Mouse (Mus musculus) lung, postnatal 36 days (tissue): ENCODE results near the gene Gabrb1.

Source experiments
- DNase-seq: peaks from one replicate; pipeline ENCODE4 v3.0.0; 2022; ENCODE audit warnings: mixed read lengths

Gabrb1 gene

DNA sequence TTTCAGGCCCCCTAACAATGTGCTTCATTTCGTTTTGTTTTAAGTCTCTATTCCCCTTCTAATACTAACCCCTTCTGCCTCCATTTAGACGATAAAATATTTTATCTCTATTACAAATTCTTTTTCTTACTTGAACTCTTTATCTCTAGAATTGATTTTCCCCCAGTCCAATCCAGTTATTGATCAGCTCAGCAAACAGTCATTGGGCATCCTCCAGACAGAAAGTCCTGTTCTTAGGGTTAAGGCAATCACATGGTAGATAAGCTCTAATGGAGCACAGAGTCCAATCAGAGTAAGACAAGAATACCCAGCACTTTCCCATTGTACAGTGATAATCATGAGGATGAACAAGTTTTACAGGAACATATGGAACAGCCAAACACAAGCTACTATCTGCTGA lies 172.4 kb downstream of the Gabrb1 start:
- no peak for DNase-seq

DNA sequence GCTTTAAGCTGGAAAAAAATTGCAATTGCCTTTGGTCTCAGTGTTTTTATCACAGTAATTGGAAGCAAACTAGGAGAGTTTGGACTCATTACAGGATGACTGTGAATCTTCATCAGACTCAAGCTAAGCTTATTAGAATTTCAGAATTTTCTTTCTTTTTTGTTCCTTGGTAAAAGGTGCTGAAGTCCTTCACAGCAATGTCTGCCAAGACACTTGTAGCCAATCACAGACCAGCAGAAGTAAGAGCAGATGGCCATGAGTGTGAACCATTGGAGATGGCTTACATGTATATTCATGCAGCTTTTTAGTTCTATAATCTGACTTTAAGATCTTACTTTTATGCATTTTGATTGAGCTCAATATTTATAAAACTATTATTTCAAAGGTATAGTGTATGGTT lies 184.3 kb downstream of the Gabrb1 start:
- no peak for DNase-seq

DNA sequence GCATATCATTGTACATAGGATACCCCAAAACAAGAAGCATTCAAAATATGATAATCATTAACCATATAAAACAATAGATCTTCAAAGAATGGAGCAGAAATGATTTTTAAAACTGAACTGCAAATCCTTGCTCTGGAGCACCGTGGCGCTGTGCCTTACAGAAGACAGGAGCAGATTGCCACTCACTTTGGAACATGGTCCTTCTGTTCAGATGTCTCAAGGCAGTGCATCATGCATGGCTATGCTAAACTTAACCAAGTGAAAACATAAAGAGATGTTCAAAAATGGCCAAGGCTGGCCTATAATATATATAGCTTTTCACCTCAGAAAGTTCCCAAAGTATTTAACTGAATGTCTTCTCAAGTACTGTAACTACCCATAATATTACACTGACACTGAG lies 240.3 kb downstream of the Gabrb1 start:
- no peak for DNase-seq

DNA sequence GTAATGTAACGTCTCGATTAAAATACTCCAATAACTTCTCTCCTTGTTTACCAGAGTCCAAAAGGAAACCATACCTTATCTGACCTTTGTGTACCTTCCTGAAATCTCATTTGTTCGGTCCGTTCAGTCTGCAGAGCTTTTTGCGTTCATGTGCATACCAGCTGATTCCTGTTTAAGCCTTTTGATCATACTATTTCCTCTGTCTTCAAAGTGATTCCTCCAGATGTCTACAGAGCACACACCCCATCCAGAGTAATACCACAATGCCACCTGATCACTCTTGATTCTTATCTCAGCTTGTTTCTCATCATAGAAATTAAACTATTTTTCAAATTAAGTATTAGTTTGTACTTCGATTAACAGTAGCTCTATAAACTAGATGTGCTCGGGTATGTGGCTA lies 245.5 kb downstream of the Gabrb1 start:
- DNase-seq = no peak

DNA sequence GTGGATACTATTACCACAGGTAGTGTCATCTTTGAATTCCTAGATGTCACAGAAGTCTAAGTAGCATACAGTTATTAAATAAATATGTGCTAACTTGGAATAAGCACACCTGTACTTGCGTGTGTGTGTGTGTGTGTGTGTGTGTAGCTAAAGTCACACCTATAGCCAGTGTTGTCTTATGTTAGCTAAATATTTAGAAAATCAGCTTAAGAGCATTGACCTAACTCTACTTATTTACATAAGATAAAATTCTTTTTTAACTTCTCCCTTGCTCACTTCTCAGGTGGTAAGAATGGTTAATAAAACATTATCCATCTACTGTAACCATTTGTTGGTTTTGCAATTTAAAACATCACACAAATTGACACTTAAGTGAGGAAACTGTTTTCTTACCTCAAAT lies 256.1 kb downstream of the Gabrb1 start:
- DNase-seq = no peak

- DNase-seq = no peak
These were observed 257.8 kb downstream of the Gabrb1 start for GRCm38 (mm10) chr5:71915711-71916110.

DNA sequence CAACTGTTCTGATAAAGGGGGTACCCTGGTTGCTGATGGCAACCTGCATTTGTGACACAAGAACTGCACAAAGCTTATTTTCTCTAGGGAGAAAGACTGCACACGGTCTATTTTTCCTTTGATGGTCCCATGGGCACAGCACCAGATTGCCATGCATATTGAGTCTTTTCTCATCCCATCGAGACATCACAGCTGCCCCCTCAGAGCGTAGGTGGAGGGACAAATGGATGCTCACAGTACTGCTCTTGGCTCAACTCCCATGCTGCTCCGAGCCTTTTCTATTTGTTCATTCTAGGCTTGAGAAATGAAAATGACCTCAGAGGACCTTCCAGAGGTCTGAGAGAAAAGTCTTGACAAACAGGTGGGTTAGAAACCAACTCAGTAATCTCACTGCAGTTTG lies 259.3 kb downstream of the Gabrb1 start:
- no peak for DNase-seq

DNA sequence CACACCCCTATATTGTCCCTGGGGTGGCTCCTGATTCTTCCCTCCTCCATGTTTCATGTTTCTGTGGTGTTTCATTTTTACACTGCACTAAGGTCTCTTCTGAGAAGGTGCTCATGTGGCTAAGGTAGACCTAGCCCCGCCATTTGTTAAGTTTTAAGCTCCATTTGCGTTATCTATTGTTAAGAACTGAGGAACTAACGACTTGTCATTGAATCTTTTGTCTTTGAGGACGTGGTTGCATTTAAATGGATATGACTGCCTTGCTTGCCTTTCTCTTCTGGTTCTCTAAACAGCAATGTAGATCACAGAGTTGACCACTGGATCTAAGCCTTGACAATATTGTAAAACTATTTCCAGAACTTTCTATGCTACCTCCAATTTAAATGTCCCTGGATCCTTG lies 265.7 kb downstream of the Gabrb1 start:
- DNase-seq = no peak

DNA sequence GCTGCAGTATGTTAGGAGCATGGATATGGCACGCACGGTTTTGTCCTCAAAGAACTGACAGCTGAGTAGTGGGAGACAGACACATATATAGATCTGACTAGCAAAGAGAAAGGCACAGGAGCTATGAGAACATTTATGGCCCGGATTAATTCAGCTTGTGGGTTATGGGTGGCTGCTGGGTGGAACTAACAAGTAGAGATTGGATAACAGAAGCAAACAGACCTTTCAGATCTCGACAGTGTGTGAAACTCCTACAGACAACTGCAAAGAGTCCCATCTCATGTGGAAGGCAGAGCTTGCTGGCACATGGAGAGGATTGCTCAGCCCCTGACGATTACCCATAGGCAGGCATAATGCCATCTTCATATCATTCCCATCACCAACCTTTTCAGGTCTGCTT lies 268.4 kb downstream of the Gabrb1 start:
- no peak for DNase-seq

GRCm38 (mm10) chr5:71930036-71930435 lies 272.1 kb downstream of the Gabrb1 start:
- DNase-seq = no peak

GRCm38 (mm10) chr5:71951398-71951797 lies 293.5 kb downstream of the Gabrb1 start:
- DNase-seq = no peak

- no peak for DNase-seq
These were observed 297.3 kb downstream of the Gabrb1 start for GRCm38 (mm10) chr5:71955070-71955685.

- no peak for DNase-seq
These were observed 307.0 kb downstream of the Gabrb1 start for GRCm38 (mm10) chr5:71964876-71965432.

- no peak for DNase-seq
These were observed 307.6 kb downstream of the Gabrb1 start for GRCm38 (mm10) chr5:71965529-71965928.

GRCm38 (mm10) chr5:71970140-71970800 lies 312.4 kb downstream of the Gabrb1 start:
- DNase-seq = no peak

GRCm38 (mm10) chr5:71972831-71973230 lies 314.9 kb downstream of the Gabrb1 start:
- no peak for DNase-seq

- no peak for DNase-seq
These were observed 318.2 kb downstream of the Gabrb1 start for GRCm38 (mm10) chr5:71976133-71976532.

GRCm38 (mm10) chr5:71976571-71977061 lies 318.7 kb downstream of the Gabrb1 start:
- DNase-seq = no peak

DNA sequence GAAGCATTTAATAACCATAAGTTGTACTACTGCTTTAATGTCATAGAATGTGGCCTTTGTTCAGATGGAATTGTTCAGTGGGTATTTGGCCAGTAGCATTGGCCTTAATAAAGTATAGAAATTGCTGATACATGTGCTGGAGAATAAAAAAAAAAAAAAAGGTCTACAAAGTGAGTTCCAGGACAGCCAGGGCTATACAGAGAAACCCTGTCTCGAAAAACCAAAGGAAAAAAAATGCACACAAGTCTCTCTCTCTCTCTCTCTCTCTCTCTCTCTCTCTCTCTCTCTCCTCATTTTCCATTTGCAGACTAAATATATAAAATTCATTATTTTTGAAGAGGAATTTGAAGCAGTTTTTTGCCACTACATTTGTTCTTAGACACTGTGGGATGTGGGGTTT lies 328.6 kb downstream of the Gabrb1 start:
- DNase-seq = no peak

DNA sequence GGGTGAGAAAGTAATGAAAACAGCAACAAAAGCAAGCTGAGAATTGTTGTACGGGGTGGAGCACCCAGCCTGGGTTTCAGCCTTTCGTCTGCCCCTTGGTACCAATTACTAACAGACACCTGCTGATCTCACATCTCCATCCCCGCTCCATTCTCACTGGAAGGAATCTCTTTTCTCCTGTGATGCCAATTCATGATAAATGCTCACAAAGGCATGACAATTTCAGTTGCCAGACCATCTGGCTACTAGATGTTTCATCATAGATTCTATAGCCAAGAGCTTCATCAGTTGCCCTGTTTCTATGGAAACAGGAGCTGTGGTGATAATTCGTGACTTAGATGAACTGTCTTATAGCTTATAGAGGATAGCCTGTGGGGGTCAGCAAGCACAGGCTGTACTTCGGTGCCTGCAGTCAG lies 329.1 kb downstream of the Gabrb1 start:
- no peak for DNase-seq

- DNase-seq = no peak
These were observed 341.6 kb downstream of the Gabrb1 start for GRCm38 (mm10) chr5:71999466-71999865.

- DNase-seq = no peak
These were observed 346.0 kb downstream of the Gabrb1 start for GRCm38 (mm10) chr5:72003811-72004435.

GRCm38 (mm10) chr5:72036954-72037353 lies 379.0 kb downstream of the Gabrb1 start:
- no peak for DNase-seq
